Mouse (Mus musculus) embryonic facial prominence, embryonic 11.5 days (tissue): ENCODE results near the gene Espn. TPM values are rescaled to one million over a fixed set of nuclear protein-coding genes. Genes with fewer than 3 reads are reported as not detected.

Source experiments
- ATAC-seq: fragments of 200-750 bp; cut with Nextera tagmentation; replicated peaks from 2 replicates; pipeline ENCODE4 v1.8.0; 2017; ENCODE audit warnings: low read depth; ENCODE audit not compliant: insufficient number of reproducible peaks, low FRiP score, low TSS enrichment
- DNase-seq: peaks from one replicate; pipeline ENCODE4 v3.0.0-alpha.2; 2015; ENCODE audit warnings: low spot score
- H3K27ac ChIP-seq: fragments of 300-500 bp; sonication (generic); replicated peaks from 2 replicates; pipeline ENCODE4 v1.5.1; 2014; ENCODE audit warnings: mild to moderate bottlenecking, low read depth, low read length, control low read depth
- H3K27me3 ChIP-seq: fragments of 300-500 bp; sonication (generic); 2 replicates; pipeline ENCODE4 v1.6.1; 2014; ENCODE audit warnings: mild to moderate bottlenecking, low read length, moderate library complexity, mixed read lengths; ENCODE audit not compliant: control insufficient read depth, insufficient read depth
- H3K36me3 ChIP-seq: fragments of 300-500 bp; sonication (generic); replicated peaks from 2 replicates; pipeline ENCODE4 v1.6.1; 2014; ENCODE audit warnings: low read depth, mild to moderate bottlenecking, low read length, moderate library complexity, mixed read lengths; ENCODE audit not compliant: control insufficient read depth, insufficient read depth
- H3K4me1 ChIP-seq: fragments of 300-500 bp; sonication (generic); 2 replicates; pipeline ENCODE4 v1.6.1; 2014; ENCODE audit warnings: low read length, mixed read lengths; ENCODE audit not compliant: control insufficient read depth, insufficient read depth
- H3K4me2 ChIP-seq: fragments of 300-500 bp; sonication (generic); 2 replicates; pipeline ENCODE4 v1.6.1; 2014; ENCODE audit warnings: low read depth, mild to moderate bottlenecking, control low read depth, low read length, moderate library complexity
- H3K4me3 ChIP-seq: fragments of 300-500 bp; sonication (generic); 2 replicates; pipeline ENCODE4 v1.5.1; 2014; ENCODE audit warnings: low read depth, low read length, control low read depth
- H3K9ac ChIP-seq: fragments of 300-500 bp; sonication (generic); replicated peaks from 2 replicates; pipeline ENCODE4 v1.6.1; 2014; ENCODE audit warnings: mild to moderate bottlenecking, control low read depth, low read length
- H3K9me3 ChIP-seq: fragments of 300-500 bp; sonication (generic); replicated peaks from 2 replicates; pipeline ENCODE4 v1.6.1; 2016; ENCODE audit warnings: mild to moderate bottlenecking, low read length, inconsistent platforms, mixed read lengths; ENCODE audit not compliant: control insufficient read depth
- WGBS: fragments of 180-500 bp; shearing (Covaris S2); extraction: QIAGEN DNeasy Blood & Tissue Kit; methylation state at CpG from one replicate; pipeline ENCODE4 v1.1.7; 2014; 5-methylcytosine and 5-hydroxymethylcytosine counted together
- polyA plus RNA-seq: library from polyadenylated mRNA; unstranded; fragments of >200 nt; fragmentation: Nextera tagmentation; extraction: Ambion mirVana; gene quantifications from 2 replicates; pipeline ENCODE4 v1.2.1, GENCODE M21; 2014

Gene Espn
- polyA plus RNA-seq, 1 experiment from 2014 or later, result 6.2 TPM

DNA sequence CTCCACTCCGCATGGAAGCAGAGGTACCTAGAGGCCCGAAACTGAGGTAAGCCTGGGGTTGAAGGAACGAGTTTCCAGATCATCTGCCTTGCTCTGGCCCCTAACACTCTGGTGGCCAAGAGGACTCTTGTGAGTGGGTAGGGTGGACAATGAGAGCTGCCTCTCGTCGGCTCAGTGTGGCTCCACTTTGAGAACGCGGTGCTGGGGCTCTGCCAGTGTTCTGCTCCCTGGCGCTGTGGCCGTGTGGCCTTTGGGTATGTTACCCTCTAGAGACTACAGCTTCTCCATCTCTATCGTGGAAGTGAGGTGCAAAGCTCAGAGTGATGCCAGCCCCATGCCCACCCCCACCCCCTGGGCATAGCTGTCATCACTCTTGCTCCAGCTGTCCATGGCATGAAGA lies 79.5 kb downstream of the Espn start:
- WGBS, result 76% methylated on average over 10 of the region's 10 CpGs

DNA sequence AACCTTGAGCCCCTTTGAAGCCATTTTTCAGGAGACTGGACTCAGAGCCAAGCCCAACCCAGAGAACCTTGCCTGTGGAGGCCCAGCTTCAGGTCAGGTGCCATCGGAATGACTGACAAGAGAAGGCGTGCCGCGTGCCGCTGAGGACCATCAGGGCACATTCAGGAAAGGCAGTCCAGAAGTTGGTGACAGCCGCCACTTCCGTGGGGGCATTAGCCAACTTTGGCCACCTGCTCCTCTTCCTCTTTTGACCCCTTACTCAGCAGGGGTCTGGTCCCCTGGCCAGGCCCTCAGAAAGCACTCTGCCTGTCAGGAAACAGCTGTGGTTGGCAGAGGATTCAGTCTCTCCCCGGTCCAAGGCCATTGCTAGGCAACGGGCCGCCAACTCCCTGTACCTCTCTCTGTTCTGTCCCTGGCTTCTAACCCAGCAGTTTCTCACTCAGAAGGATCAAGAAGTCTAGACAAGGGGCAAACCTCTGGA lies 80.0 kb downstream of the Espn start, which contains the start of gene Plekhg5:
Gene Plekhg5, plus strand, starts transcription at position 378 of the 481 bp plus-strand sequence.
- Histone ChIP-seq H3K9me3 (no peaks in the 10 kb centered on the region), H3K9ac (no peak within 1 kb of the TSS), H3K27ac (no peak within 1 kb of the TSS), H3K4me1 (no peaks in the 10 kb centered on the region; the same call in 1 of the 2 replicates), H3K4me3 (no peak within 1 kb of the TSS), H3K36me3 (no peaks in the 10 kb centered on the region), H3K4me2 (no peak within 1 kb of the TSS), H3K27me3 (no peaks in the 10 kb centered on the region)
- WGBS, result 72% methylated on average over 10 of the region's 10 CpGs
- DNase-seq, result no peak
- no peak for ATAC-seq

More for the DNA sequence above, 79.5 kb downstream of the Espn start:
- no peaks in the 10 kb centered on the region; the same call in 1 of the 2 replicates for H3K4me1 ChIP-seq
- no peak overlapping the region for H3K27ac ChIP-seq
- H3K4me2 ChIP-seq, result no peak overlapping the region
- ATAC-seq (no peak), DNase-seq (no peak)
- no peaks in the 10 kb centered on the region for H3K36me3 ChIP-seq
- H3K9ac ChIP-seq, result no peak overlapping the region
- no peaks in the 10 kb centered on the region for H3K27me3 ChIP-seq
- H3K4me3 ChIP-seq, result no peak overlapping the region
- no peaks in the 10 kb centered on the region for H3K9me3 ChIP-seq

DNA sequence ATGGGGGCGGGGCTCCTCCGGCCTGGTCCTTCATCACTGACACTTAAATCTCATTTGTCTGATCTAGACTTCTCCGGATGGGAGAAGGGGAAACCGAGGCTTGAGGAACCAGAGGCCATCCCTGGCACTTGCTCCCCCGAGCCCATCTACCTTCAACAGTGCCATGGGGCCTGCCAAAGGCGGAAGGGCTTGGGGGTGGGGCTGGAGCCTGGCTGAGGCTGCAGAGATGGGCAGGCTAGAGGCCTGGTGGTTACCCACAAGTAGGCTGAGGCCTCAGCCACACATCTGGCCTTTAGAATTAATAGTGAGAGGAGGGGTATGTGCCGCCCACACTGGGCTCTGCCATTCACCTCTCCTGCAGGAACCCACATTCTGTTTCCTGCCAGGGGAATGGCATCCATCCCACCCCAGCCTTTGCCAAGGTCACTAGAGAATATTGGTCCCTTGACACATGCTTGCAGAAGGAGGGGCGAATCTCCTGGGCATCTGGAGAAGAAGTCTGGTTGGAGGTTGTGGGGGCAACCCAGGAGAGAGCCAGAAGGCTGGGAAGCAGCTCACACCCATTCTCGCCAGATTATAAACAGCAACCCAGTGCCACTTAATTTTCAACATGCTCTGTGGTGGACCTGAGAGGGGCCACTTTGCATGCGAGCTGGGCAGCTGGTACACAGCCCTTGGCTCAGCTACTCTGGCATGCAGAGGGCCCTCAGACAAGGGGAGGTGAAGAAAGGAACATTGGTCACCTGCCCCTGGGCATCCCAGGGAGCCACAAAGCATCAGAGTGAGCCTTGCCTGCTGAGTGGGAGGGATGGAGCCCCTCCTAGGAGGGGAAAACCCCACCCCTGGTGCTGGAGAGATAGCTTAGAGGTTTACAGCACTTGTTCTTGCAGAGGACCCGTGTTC lies 81.4 kb downstream of the Espn start:
- Histone ChIP-seq H3K9ac (no peak overlapping the region), H3K4me2 (no peak overlapping the region), H3K9me3 (no peaks in the 10 kb centered on the region), H3K27ac (no peak overlapping the region), H3K36me3 (no peaks in the 10 kb centered on the region), H3K4me3 (no peak overlapping the region), H3K27me3 (no peaks in the 10 kb centered on the region), H3K4me1 (no peaks in the 10 kb centered on the region)
- 76% methylated on average over 11 of the region's 11 CpGs for WGBS
- DNase-seq (no peak), ATAC-seq (no peak; the same call in 1 of the 2 replicates)

Other genes starting within 250 kb of the Espn start
- gene Dnajc11, start 218.7 kb downstream of the Espn start, polyA plus RNA-seq, result 75.0 and 79.3 TPM in 2 replicates
- 22.2 and 22.4 TPM in 2 replicates for gene Thap3, start 163.4 kb downstream of the Espn start, polyA plus RNA-seq
- gene Phf13, start 156.1 kb downstream of the Espn start, polyA plus RNA-seq, result 23.1 and 25.8 TPM in 2 replicates
- 3.2 TPM in 2 replicates for gene Klhl21, start 143.6 kb downstream of the Espn start, polyA plus RNA-seq
- 21.1 and 21.5 TPM in 2 replicates for gene Zbtb48, start 124.7 kb downstream of the Espn start, polyA plus RNA-seq
- gene Tas1r1, start 113.8 kb downstream of the Espn start, polyA plus RNA-seq, result 0.25 and 0.55 TPM in 2 replicates
- gene Nol9, start 113.0 kb downstream of the Espn start, polyA plus RNA-seq, result 28.3 and 31.4 TPM in 2 replicates
- gene Plekhg5, start 79.9 kb downstream of the Espn start, polyA plus RNA-seq, result 5.3 and 6.8 TPM in 2 replicates
- gene Tnfrsf25, start 36.4 kb downstream of the Espn start, polyA plus RNA-seq, result 0.21 and 0.75 TPM in 2 replicates
- 0.22 and 0.24 TPM in 2 replicates for gene Hes2, start 6.5 kb upstream of the Espn start, polyA plus RNA-seq
- gene Acot7, start 25.8 kb upstream of the Espn start, polyA plus RNA-seq, result 47.5 and 54.9 TPM in 2 replicates
- 4.3 and 5.9 TPM in 2 replicates for gene Gpr153, start 121.9 kb upstream of the Espn start, polyA plus RNA-seq
- 0.32 and 0.65 TPM in 2 replicates for gene Hes3, start 139.3 kb upstream of the Espn start, polyA plus RNA-seq
- 23.4 and 24.8 TPM in 2 replicates for gene Icmt, start 144.9 kb upstream of the Espn start, polyA plus RNA-seq
- 0.41 and 1.0 TPM in 2 replicates for gene Rnf207, start 166.6 kb upstream of the Espn start, polyA plus RNA-seq
- gene Rpl22, start 173.4 kb upstream of the Espn start, polyA plus RNA-seq, result 404 and 441 TPM in 2 replicates
- gene Chd5, start 186.3 kb upstream of the Espn start, polyA plus RNA-seq, result 0.14 TPM in 2 replicates